Mouse (Mus musculus) A20 (cell line): Measurements from ENCODE around the gene 6430571L13Rik.
A peak's percentile ranks its signal among the peaks of the same experiment; 100 is the strongest.

ENCODE experiments used
- DNase-seq: peaks from one replicate; pipeline ENCODE4 v3.0.0-alpha.2; 2011; ENCODE audit warnings: low read depth, low spot score

6430571L13Rik gene

GRCm38 (mm10) chr9:107340267-107340859 lies at the start of gene 6430571L13Rik:
Gene 6430571L13Rik (plus strand): TSS chr9:107340602.
- peak; percentile 96 for DNase-seq

- peak; percentile 59 for DNase-seq
Measured at GRCm38 (mm10) chr9:107290897-107291296, 49.5 kb upstream of the 6430571L13Rik start.

GRCm38 (mm10) chr9:107294249-107294648 lies 46.2 kb upstream of the 6430571L13Rik start:
- DNase-seq = peak; percentile 69

GRCm38 (mm10) chr9:107295616-107296015 lies 44.8 kb upstream of the 6430571L13Rik start:
- DNase-seq = no peak

GRCm38 (mm10) chr9:107296016-107296040 lies 44.6 kb upstream of the 6430571L13Rik start, which contains the start of gene Cish:
Gene Cish (plus strand): TSS chr9:107296026.
- no peak for DNase-seq

- no peak for DNase-seq
Measured at GRCm38 (mm10) chr9:107296041-107296440, 44.4 kb upstream of the 6430571L13Rik start.

- DNase-seq = peak; percentile 75
Measured at GRCm38 (mm10) chr9:107296501-107296965, 43.9 kb upstream of the 6430571L13Rik start.

GRCm38 (mm10) chr9:107297059-107297458 lies 43.3 kb upstream of the 6430571L13Rik start:
- DNase-seq = no peak

GRCm38 (mm10) chr9:107297658-107298057 lies 42.7 kb upstream of the 6430571L13Rik start:
- no peak for DNase-seq

GRCm38 (mm10) chr9:107298059-107298780 lies 42.2 kb upstream of the 6430571L13Rik start:
- no peak for DNase-seq

GRCm38 (mm10) chr9:107298876-107299275 lies 41.5 kb upstream of the 6430571L13Rik start:
- DNase-seq = no peak

- DNase-seq = no peak
Measured at GRCm38 (mm10) chr9:107299783-107300182, 40.6 kb upstream of the 6430571L13Rik start.

GRCm38 (mm10) chr9:107300224-107300973 lies 40.0 kb upstream of the 6430571L13Rik start:
- no peak for DNase-seq

- no peak for DNase-seq
Measured at GRCm38 (mm10) chr9:107301554-107302331, 38.7 kb upstream of the 6430571L13Rik start.

- DNase-seq = no peak
Measured at GRCm38 (mm10) chr9:107302592-107302991, 37.8 kb upstream of the 6430571L13Rik start.

- DNase-seq = no peak
Measured at GRCm38 (mm10) chr9:107303121-107303820, 37.1 kb upstream of the 6430571L13Rik start.

- no peak for DNase-seq
Measured at GRCm38 (mm10) chr9:107303900-107304299, 36.5 kb upstream of the 6430571L13Rik start.

- DNase-seq = no peak
Measured at GRCm38 (mm10) chr9:107304383-107304782, 36.0 kb upstream of the 6430571L13Rik start.

GRCm38 (mm10) chr9:107305012-107305411 lies 35.4 kb upstream of the 6430571L13Rik start:
- no peak for DNase-seq

- DNase-seq = no peak
Measured at GRCm38 (mm10) chr9:107305601-107306542, 34.5 kb upstream of the 6430571L13Rik start.
